8 mouse cellular contexts compared by ENCODE assay signal in the genomic region with DNA sequence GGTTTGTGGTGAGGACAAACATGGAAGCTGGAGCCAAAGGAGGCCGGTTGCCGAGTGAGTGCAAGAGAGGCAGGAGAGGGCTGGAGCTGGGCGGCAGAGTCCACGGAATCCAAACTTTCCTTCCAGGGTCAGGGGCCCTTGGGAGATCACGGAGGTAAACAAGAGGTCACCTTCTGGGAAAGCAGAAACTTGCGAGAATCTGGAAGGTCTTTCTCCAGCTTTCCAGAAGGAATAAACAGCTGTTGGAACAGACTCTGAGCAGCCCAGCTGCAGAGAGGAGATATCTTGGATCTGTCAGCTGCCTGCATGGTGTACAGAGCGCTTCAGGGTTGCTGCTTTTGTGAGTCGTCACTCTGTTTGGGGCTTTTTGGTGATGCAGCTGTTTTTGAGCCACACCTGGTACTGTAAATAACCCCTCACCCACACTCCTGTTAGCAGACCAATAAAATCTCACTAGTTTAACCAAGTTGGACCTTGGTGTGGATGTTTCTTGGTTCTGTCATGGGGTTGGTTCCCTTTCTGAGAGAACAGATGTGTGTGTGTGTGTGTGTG. TPM values are rescaled to one million over a fixed set of nuclear protein-coding genes. Genes with fewer than 3 reads are reported as not detected.
A peak's percentile ranks its signal among the peaks of the same experiment; 100 is the strongest.
DNase-seq lines count a peak whose midpoint lies in the region; ATAC-seq lines count a peak whose summit lies in the region.

No protein-coding gene starts in this region.

- peak overlapping the region; percentile 53 for H3K4me2 ChIP-seq in hindbrain, embryonic 12.5 days (replicated peaks)
- H3K4me2 ChIP-seq in limb, embryonic 15.5 days: peak overlapping the region; percentile 17; the same call in 1 of the 2 replicates

- H3K36me3 ChIP-seq in hindbrain, embryonic 12.5 days: no peaks in the 10 kb centered on the region
- H3K36me3 ChIP-seq in limb, embryonic 15.5 days: no peaks in the 10 kb centered on the region

- WGBS in hindbrain, embryonic 12.5 days: 10% methylated on average over 8 of the region's 8 CpGs
- 10% methylated on average over 8 of the region's 8 CpGs for WGBS in limb, embryonic 15.5 days

- peak; percentile 57 for ATAC-seq in hindbrain, embryonic 12.5 days (ENCODE audit: low FRiP score)
- ATAC-seq in limb, embryonic 15.5 days (ENCODE audit: insufficient number of reproducible peaks, low FRiP score, low TSS enrichment, low read depth): peak; percentile 47; the same call in 1 of the 2 replicates
- 0 out of 2 replicates have a peak, but pooled peaks have one; percentile 2 for ATAC-seq in monocyte, adult 5-6 weeks (replicated peaks; ENCODE audit: insufficient number of reproducible peaks, low FRiP score, low TSS enrichment, poor library complexity, severe bottlenecking)

- H3K9me3 ChIP-seq in hindbrain, embryonic 12.5 days (replicated peaks): no peaks in the 10 kb centered on the region
- no peaks in the 10 kb centered on the region for H3K9me3 ChIP-seq in limb, embryonic 15.5 days

- peak; percentile 53 for DNase-seq in R1 (ENCODE audit: low read depth, low spot score)
- DNase-seq in gastrocnemius, adult 18-20 months (ENCODE audit: low spot score): peak; percentile 69
- DNase-seq in yolk sac, embryonic 10.5 days (ENCODE audit: low spot score): peak; percentile 72
- DNase-seq in adrenal gland, adult 2 months: no peak
- no peak for DNase-seq in layer of hippocampus, postnatal 14 days (ENCODE audit: low spot score in 2 of 2)

- H3K27ac ChIP-seq in hindbrain, embryonic 12.5 days: no peak overlapping the region
- H3K27ac ChIP-seq in limb, embryonic 15.5 days: peak overlapping the region; percentile 35; the same call in 1 of the 2 replicates

- no peak overlapping the region for H3K4me3 ChIP-seq in hindbrain, embryonic 12.5 days
- no peak overlapping the region for H3K4me3 ChIP-seq in limb, embryonic 15.5 days

- H3K4me1 ChIP-seq in hindbrain, embryonic 12.5 days: peaks cover 17% of the 10 kb centered on the region; the same call in 1 of the 2 replicates
- peaks cover 13% of the 10 kb centered on the region for H3K4me1 ChIP-seq in limb, embryonic 15.5 days

- H3K9ac ChIP-seq in hindbrain, embryonic 12.5 days: peak overlapping the region; percentile 5; the same call in 1 of the 2 replicates
- no peak overlapping the region for H3K9ac ChIP-seq in limb, embryonic 15.5 days

- H3K27me3 ChIP-seq in hindbrain, embryonic 12.5 days: no peaks in the 10 kb centered on the region
- no peaks in the 10 kb centered on the region for H3K27me3 ChIP-seq in limb, embryonic 15.5 days

RNA-seq across cellular contexts. Expression of gene Raf1, which starts 40.7 kb away (rescaled TPM):
- total RNA-seq in gastrocnemius, adult 18-20 months (2021): 100 to 1,000 TPM; 110 to 123 TPM
- 159 TPM in 2 replicates for polyA plus RNA-seq in hindbrain, embryonic 12.5 days (2016; fragmentation: Nextera tagmentation; extraction: Ambion mirVana)
- 79.5 and 87.3 TPM in 2 replicates for polyA plus RNA-seq in limb, embryonic 15.5 days (2015; fragmentation: Nextera tagmentation; extraction: Ambion mirVana)
- total RNA-seq in monocyte, adult 5-6 weeks (2017): 180 to 216 TPM (median 195 TPM) in 3 replicates
- total RNA-seq in adrenal gland, adult 2 months (2021): 100 to 1,000 TPM in 1 of 2 experiments, 10 to 100 TPM in 1; 91.7 to 101 TPM
- 87.5 and 133 TPM in 2 replicates for polyA plus RNA-seq in adrenal gland, adult 2 months (2012; rRNA removed)
- total RNA-seq in layer of hippocampus, postnatal 14 days (2021): 100 to 1,000 TPM; 102 TPM

RNA-seq across cellular contexts. Expression of gene Tmem40, which starts 45.0 kb away (rescaled TPM):
- total RNA-seq in gastrocnemius, adult 18-20 months (2021): under 1 TPM in 1 of 2 experiments, not detected in 1; 0.43 TPM
- polyA plus RNA-seq in hindbrain, embryonic 12.5 days (2016; fragmentation: Nextera tagmentation; extraction: Ambion mirVana): 1.1 and 2.0 TPM in 2 replicates
- 42.0 and 45.4 TPM in 2 replicates for polyA plus RNA-seq in limb, embryonic 15.5 days (2015; fragmentation: Nextera tagmentation; extraction: Ambion mirVana)
- total RNA-seq in monocyte, adult 5-6 weeks (2017): 3.1 to 13.5 TPM in 2 of 3 replicates, not detected in the other
- total RNA-seq in adrenal gland, adult 2 months (2021): under 1 TPM in 1 of 2 experiments, not detected in 1; 0.35 TPM
- polyA plus RNA-seq in adrenal gland, adult 2 months (2012; rRNA removed): not detected in 2 replicates
- 1 to 10 TPM in 1 of 2 experiments, under 1 TPM in 1; 0.88 to 1.2 TPM for total RNA-seq in layer of hippocampus, postnatal 14 days (2021)

RNA-seq across cellular contexts. Expression of gene Cand2, which starts 57.2 kb away (rescaled TPM):
- total RNA-seq in gastrocnemius, adult 18-20 months (2021): 10 to 100 TPM; 74.8 to 78.7 TPM
- polyA plus RNA-seq in hindbrain, embryonic 12.5 days (2016; fragmentation: Nextera tagmentation; extraction: Ambion mirVana): 35.6 and 37.3 TPM in 2 replicates
- 33.8 and 36.2 TPM in 2 replicates for polyA plus RNA-seq in limb, embryonic 15.5 days (2015; fragmentation: Nextera tagmentation; extraction: Ambion mirVana)
- 0.10 to 0.53 TPM (median 0.19 TPM) in 3 replicates for total RNA-seq in monocyte, adult 5-6 weeks (2017)
- 10 to 100 TPM in 1 of 2 experiments, 1 to 10 TPM in 1; 8.9 to 16.1 TPM for total RNA-seq in adrenal gland, adult 2 months (2021)
- polyA plus RNA-seq in adrenal gland, adult 2 months (2012; rRNA removed): 16.6 and 18.3 TPM in 2 replicates
- total RNA-seq in layer of hippocampus, postnatal 14 days (2021): 1 to 10 TPM; 4.5 to 5.1 TPM

Comparison
In these comparisons a context has a peak if more than half of its experiments do, and no peak if none do; other contexts are left out.
1. DNase-seq: peak in R1 (single experiment), gastrocnemius, adult 18-20 months (single experiment) and yolk sac, embryonic 10.5 days (single experiment); none in adrenal gland, adult 2 months (single experiment) and layer of hippocampus, postnatal 14 days (0 of 2).
2. ATAC-seq: peak in every context shown above with its lines; median percentile 57 in hindbrain, embryonic 12.5 days; 47 in limb, embryonic 15.5 days; 2 in monocyte, adult 5-6 weeks.
3. RNA of gene Cand2, which starts 57.2 kb away (total RNA-seq): 74.8 to 78.7 TPM in gastrocnemius, adult 18-20 months; 8.9 to 16.1 TPM in adrenal gland, adult 2 months, 4.5 to 5.1 TPM in layer of hippocampus, postnatal 14 days and 0.10 to 0.53 TPM in monocyte, adult 5-6 weeks; every median in the first group is over 4 times any median in the second.